Mouse (Mus musculus) cerebellum, adult 2 months (tissue): ENCODE measurements at regions not wholly inside any gene's neighbourhood (a gene's known extent, or its start where the extent isn't known, plus 50 kb on each side); places are given as distances from the start of the nearest gene placed in this dataset.
"Not testable (repeated sequence)": the region's sequence is repeated elsewhere in the genome, so short reads cannot be mapped to it uniquely, and the experiment has no call there.

Source experiments
- CTCF ChIP-seq: fragments of 200-500 bp; IDR thresholded peaks from 2 replicates; pipeline ENCODE4 v1.5.1; 2011; ENCODE audit warnings: low read depth, mild to moderate bottlenecking, control low read depth, low read length, moderate library complexity, borderline replicate concordance; ENCODE audit not compliant: insufficient read depth
- POLR2A ChIP-seq: fragments of 200-500 bp; IDR thresholded peaks from 2 replicates; pipeline ENCODE4 v1.6.1; 2011; ENCODE audit warnings: low read length, control low read depth, borderline replicate concordance; ENCODE audit not compliant: insufficient read depth

- TF ChIP-seq CTCF, POLR2A: not testable (repeated sequence)
Observed at GRCm38 (mm10) chr19:35258634-35259033, 336.5 kb downstream of the Kif20b start.
